Mouse (Mus musculus) MEL (cell line): ENCODE results near the gene Sema3c.

Source experiments
- CTCF ChIP-seq, 3 experiments: IDR thresholded peaks in 2 of 3; conservative IDR thresholded peaks in 1 of 3; 2 replicates each; pipeline ENCODE4 v1.5.1; 2011 to 2012; ENCODE audit warnings: low read length in 3 of 3, low read depth in 2 of 3, mild to moderate bottlenecking in 2 of 3, improper control_type of control experiment in 1 of 3, inconsistent platforms in 1 of 3, mixed read lengths in 1 of 3, moderate library complexity in 1 of 3; ENCODE audit not compliant: control insufficient read depth in 1 of 3, insufficient read depth in 1 of 3, poor library complexity in 1 of 3, severe bottlenecking in 1 of 3
- EP300 ChIP-seq, 2 experiments: IDR thresholded peaks; 2 replicates each; pipeline ENCODE4 v1.6.1; 2011; ENCODE audit warnings: improper control_type of control experiment in 2 of 2, low read length in 2 of 2, low read depth in 1 of 2, mild to moderate bottlenecking in 1 of 2
- GABPA ChIP-seq: IDR thresholded peaks from 2 replicates; pipeline ENCODE4 v1.6.1; 2012; ENCODE audit warnings: low read depth, mild to moderate bottlenecking, inconsistent platforms, low read length, improper control_type of control experiment, moderate library complexity
- MAX ChIP-seq: IDR thresholded peaks from 2 replicates; pipeline ENCODE4 v1.6.1; 2011; ENCODE audit warnings: low read length, improper control_type of control experiment
- MYC ChIP-seq: IDR thresholded peaks from 2 replicates; pipeline ENCODE4 v1.6.1; 2011; ENCODE audit warnings: low read depth, mild to moderate bottlenecking, low read length, improper control_type of control experiment, moderate library complexity
- POLR2A ChIP-seq, 2 experiments: IDR thresholded peaks; 2 replicates each; pipeline ENCODE4 v1.6.1; 2011 to 2012; ENCODE audit warnings: low read length in 2 of 2, mild to moderate bottlenecking in 2 of 2, control low read depth in 1 of 2, improper control_type of control experiment in 1 of 2, low read depth in 1 of 2, moderate library complexity in 1 of 2; ENCODE audit not compliant: control insufficient read depth in 1 of 2, insufficient read depth in 1 of 2, poor library complexity in 1 of 2
- POLR2AphosphoS2 ChIP-seq: IDR thresholded peaks from 2 replicates; pipeline ENCODE4 v1.6.1; 2011; ENCODE audit warnings: low read length, improper control_type of control experiment
- TAL1 ChIP-seq: IDR thresholded peaks from 2 replicates; pipeline ENCODE4 v1.6.1; 2012; ENCODE audit warnings: mild to moderate bottlenecking, inconsistent platforms, low read length, moderate library complexity, mixed read lengths
- ZNF384 ChIP-seq: IDR thresholded peaks from 2 replicates; pipeline ENCODE4 v1.6.1; 2012; ENCODE audit warnings: low read depth, mild to moderate bottlenecking, inconsistent platforms, low read length, improper control_type of control experiment

DNA sequence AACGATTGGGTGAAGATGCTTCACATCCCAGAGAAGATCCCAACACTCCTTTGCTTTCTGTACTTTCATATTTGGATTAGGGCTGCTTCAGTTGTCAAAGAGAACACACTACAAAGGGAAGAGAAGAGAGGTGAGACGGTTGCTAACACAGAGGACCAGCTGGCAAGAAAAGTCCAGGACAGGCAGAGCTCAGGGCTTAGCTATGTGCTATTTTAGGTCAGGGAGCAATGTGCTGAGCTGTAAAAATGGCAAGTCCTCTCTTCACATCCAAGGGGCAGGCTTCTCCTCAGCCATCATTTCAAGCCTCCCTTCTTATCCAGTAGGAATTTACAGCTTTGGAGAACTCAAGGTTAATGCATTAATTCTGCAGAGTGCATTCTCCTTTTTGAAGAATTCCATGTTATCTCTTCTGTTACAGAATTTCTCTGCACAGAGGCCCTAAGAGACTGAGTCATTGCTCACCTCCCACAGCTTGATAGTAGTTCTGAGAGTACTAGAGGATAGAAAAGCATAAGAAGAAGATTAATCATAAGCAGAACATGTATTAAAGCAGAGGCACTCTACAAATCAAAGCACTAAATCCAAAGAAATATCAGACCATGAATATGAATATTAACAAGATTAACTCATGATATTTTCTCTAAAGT is 10.3 kb downstream of the Sema3c start:
- no peak for TF ChIP-seq CTCF (IDR thresholded peaks at IDR 0.05 in 2 of 3, conservative IDR thresholded peaks at IDR 0.05 in 1 of 3; ENCODE audit: control insufficient read depth in 1 of 3, insufficient read depth in 1 of 3, low read depth in 2 of 3, low read length in 3 of 3, poor library complexity in 1 of 3, severe bottlenecking in 1 of 3)
- TF ChIP-seq TAL1: no peak
- no peak for TF ChIP-seq POLR2A (IDR thresholded peaks at IDR 0.05; ENCODE audit: control insufficient read depth in 1 of 2, insufficient read depth in 1 of 2, low read depth in 1 of 2, low read length in 2 of 2, poor library complexity in 1 of 2)
- TF ChIP-seq ZNF384: no peak
- TF ChIP-seq EP300 (IDR thresholded peaks at IDR 0.05; ENCODE audit: low read depth in 1 of 2, low read length in 2 of 2): no peak
- no peak for TF ChIP-seq MAX
- no peak for TF ChIP-seq GABPA
- no peak for TF ChIP-seq MYC
- no peak for TF ChIP-seq POLR2AphosphoS2
